Comparison of ENCODE assay signal across 8 mouse cellular contexts in the genomic region with DNA sequence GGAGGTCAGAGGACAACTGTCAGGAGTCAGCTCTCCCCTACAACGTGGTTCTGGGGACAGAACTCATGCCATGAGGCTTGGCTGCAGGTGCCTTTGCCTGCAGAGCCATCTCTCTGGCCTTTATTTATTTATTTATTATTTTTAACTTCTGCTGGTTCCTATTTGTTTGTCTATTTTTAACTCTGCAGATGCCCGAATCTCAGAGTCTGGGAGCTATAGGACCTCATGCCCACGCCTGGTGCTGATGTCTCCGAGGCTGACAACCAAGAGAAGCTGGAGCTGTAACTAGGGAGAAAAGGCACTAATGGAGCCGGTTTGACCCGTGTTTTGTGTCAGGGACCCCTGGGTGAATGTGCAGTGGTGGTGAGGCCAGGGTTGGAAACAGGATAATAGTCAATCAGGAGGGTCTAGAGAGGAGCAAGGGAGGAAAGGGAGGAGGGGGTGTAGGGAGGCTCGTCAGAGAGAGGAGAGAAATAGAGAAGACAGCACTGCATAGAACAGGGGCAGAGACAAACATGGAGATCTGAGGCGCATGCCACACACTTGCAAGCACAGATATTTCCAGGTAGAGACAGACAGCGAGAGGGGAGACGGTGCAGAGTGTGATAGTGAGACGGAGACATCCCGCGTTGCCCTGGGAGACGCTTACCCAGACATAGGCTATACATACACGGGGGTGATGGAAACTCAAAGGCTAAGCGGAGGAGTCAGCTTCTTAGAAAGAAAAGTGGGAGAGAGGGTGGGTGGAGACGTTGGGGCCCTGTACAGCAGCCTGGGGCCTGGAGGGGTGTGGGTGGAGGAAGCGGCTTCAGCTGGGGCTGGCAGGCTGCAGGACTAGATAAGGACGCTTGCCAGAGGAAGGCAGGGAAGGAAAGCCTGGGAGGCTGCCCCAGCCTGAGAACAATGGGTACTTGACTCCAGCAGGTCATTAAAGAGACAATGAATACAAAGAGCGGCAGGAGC. TPM values are rescaled to one million over a fixed set of nuclear protein-coding genes. Genes with fewer than 3 reads are reported as not detected.
DNase-seq lines count a peak whose midpoint lies in the region; ATAC-seq lines count a peak whose summit lies in the region.

No protein-coding gene starts in this region.

- H3K9ac ChIP-seq in hindbrain, embryonic 15.5 days: peak overlapping the region; percentile 9; the same call in 1 of the 2 replicates
- H3K9ac ChIP-seq in midbrain, embryonic 14.5 days (replicated peaks; ENCODE audit: low read length): peak overlapping the region; percentile 30; the same call in 1 of the 2 replicates

- peak overlapping the region; percentile 36 for H3K4me2 ChIP-seq in hindbrain, embryonic 15.5 days
- peak overlapping the region; percentile 41 for H3K4me2 ChIP-seq in midbrain, embryonic 14.5 days (ENCODE audit: low read length)

- H3K36me3 ChIP-seq in hindbrain, embryonic 15.5 days: no peaks in the 10 kb centered on the region
- H3K36me3 ChIP-seq in midbrain, embryonic 14.5 days (ENCODE audit: control insufficient read depth, insufficient read depth, low read length): no peaks in the 10 kb centered on the region

- H3K9me3 ChIP-seq in hindbrain, embryonic 15.5 days: no peaks in the 10 kb centered on the region
- H3K9me3 ChIP-seq in midbrain, embryonic 14.5 days (ENCODE audit: control insufficient read depth, low read length): no peaks in the 10 kb centered on the region

- peaks cover 6% of the 10 kb centered on the region; the same call in 1 of the 2 replicates for H3K27me3 ChIP-seq in hindbrain, embryonic 15.5 days
- peaks cover 15% of the 10 kb centered on the region for H3K27me3 ChIP-seq in midbrain, embryonic 14.5 days (ENCODE audit: control insufficient read depth, insufficient read depth, low read length)

- peaks cover 26% of the 10 kb centered on the region for H3K4me1 ChIP-seq in hindbrain, embryonic 15.5 days (replicated peaks)
- peaks cover 24% of the 10 kb centered on the region for H3K4me1 ChIP-seq in midbrain, embryonic 14.5 days (ENCODE audit: control insufficient read depth, insufficient read depth, low read length)

- WGBS in hindbrain, embryonic 15.5 days: 9% methylated on average over 20 of the region's 20 CpGs
- 11% methylated on average over 20 of the region's 20 CpGs for WGBS in midbrain, embryonic 14.5 days

- H3K27ac ChIP-seq in hindbrain, embryonic 15.5 days (replicated peaks): peak overlapping the region; percentile 32
- H3K27ac ChIP-seq in midbrain, embryonic 14.5 days (replicated peaks; ENCODE audit: low read depth, low read length): peak overlapping the region; percentile 70

- ATAC-seq in hindbrain, embryonic 15.5 days (ENCODE audit: low FRiP score, low read depth): peak; percentile 74
- peak; percentile 57; the same call in 1 of the 2 replicates for ATAC-seq in midbrain, embryonic 14.5 days (ENCODE audit: low FRiP score, low TSS enrichment)

- DNase-seq in 416B (ENCODE audit: low read depth): peak; percentile 40
- peak; percentile 88 for DNase-seq in brain, adult 2 months (ENCODE audit: low read depth, low spot score)
- DNase-seq in frontal cortex, adult 2 months (ENCODE audit: extremely low spot score in 1 of 2, low spot score in 1 of 2): peak; percentile 69 to 82
- peak; percentile 68 to 73 for DNase-seq in left cerebral cortex, postnatal 14 days (ENCODE audit: low spot score in 2 of 2)
- peak; percentile 71 for DNase-seq in midbrain, embryonic 14.5 days
- DNase-seq in yolk sac, embryonic 10.5 days (ENCODE audit: low spot score): peak; percentile 60
- DNase-seq in thymus, postnatal 0 days (ENCODE audit: low spot score): no peak

- 0 out of 2 replicates have a peak overlapping the region, but pooled peaks have one; percentile 1 for H3K4me3 ChIP-seq in hindbrain, embryonic 15.5 days
- H3K4me3 ChIP-seq in midbrain, embryonic 14.5 days (replicated peaks; ENCODE audit: low read depth, low read length): no peak overlapping the region

- intact Hi-C loops in left cerebral cortex, postnatal 14 days (cut with DNase I): no loop called here

RNA-seq across cellular contexts. Expression of a gene that starts 32.0 kb away (rescaled TPM):
- 14.1 and 16.0 TPM in 2 replicates for polyA plus RNA-seq in frontal cortex, adult 2 months (2012; rRNA removed)
- 5.0 and 6.3 TPM in 2 replicates for polyA plus RNA-seq in hindbrain, embryonic 15.5 days (2015; fragmentation: Nextera tagmentation; extraction: Ambion mirVana)
- total RNA-seq in left cerebral cortex, postnatal 14 days (2021): 10 to 100 TPM; 16.0 to 16.2 TPM
- polyA plus RNA-seq in midbrain, embryonic 14.5 days (2014; fragmentation: Nextera tagmentation; extraction: Ambion mirVana): 2.2 and 4.3 TPM in 2 replicates
- 9.4 and 9.6 TPM in 2 replicates for polyA plus RNA-seq in thymus, postnatal 0 days (2015; fragmentation: Nextera tagmentation; extraction: Ambion mirVana)
